Mouse (Mus musculus): ENCODE data around the gene Aipl1. TPM values are rescaled to one million over a fixed set of nuclear protein-coding genes. Genes with fewer than 3 reads are reported as not detected.
A peak's percentile ranks its signal among the peaks of the same experiment; 100 is the strongest.

The Aipl1 gene
- polyA plus RNA-seq, 3 experiments from 2014 or later, result 0.15 TPM; not detected in 2

DNA sequence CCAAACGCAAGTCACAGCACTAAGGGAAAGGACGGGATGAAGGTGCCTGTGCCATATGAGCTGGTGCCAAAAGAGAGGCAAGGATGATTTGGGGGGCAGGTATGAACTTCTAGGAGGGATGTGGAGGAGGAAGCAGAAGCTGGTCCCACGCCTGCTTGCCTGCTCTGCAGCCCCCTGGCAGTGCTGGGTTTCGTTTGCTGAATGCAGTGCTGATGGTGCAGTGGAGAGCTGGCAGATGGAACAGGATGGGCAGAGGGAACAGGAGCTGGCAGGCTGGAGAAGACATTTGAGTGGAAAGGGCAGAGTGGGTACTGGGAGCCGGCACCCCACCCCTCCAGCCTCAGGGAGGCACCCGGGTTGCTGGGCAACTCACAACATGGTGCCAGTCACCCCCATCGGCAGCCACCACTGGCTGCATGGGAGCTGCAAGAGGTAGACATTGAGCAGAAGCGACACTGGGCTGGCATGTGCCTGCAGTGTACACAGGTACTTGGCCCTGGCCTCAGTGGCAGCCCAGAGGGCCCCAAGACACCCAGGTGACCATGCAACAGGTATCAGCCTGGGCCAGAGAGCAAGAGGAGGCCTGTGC lies 12.0 kb upstream of the Aipl1 start:
- no peak for ATAC-seq

GRCm38 (mm10) chr11:72048730-72049129 lies 11.4 kb upstream of the Aipl1 start:
- ATAC-seq, result no peak

DNA sequence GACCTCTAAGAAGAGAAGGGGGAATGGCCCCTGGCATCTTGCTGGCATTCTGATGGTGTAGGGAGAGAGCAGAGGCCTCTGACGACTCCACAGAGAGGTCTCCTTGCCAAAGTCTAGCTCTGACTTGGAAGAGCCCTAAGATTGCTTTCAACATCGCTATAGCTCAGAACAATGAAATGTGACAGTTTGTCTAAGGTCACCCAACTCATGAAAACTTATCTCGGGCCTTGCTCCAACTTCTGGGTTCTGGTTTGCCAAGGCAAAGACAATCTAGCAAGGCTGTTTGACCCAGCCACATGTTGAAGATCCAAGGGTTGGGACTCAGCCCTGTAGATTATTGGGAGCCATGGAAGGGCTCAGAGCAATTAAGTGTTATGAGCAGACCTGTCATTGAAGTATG lies 6.9 kb upstream of the Aipl1 start:
- no peak for ATAC-seq

- no peak for ATAC-seq
Measured at GRCm38 (mm10) chr11:72042631-72043030, 5.3 kb upstream of the Aipl1 start.

GRCm38 (mm10) chr11:72041768-72042607 lies 4.7 kb upstream of the Aipl1 start, which contains the start of gene Pimreg:
Pimreg (plus strand) TSS chr11:72042032.
- peak; percentile 91 for ATAC-seq

- no peak for ATAC-seq
Measured at GRCm38 (mm10) chr11:72041290-72041767, 4.0 kb upstream of the Aipl1 start.

GRCm38 (mm10) chr11:72039599-72040386 lies 2.5 kb upstream of the Aipl1 start:
- no peak for ATAC-seq

- no peak for ATAC-seq
Measured at GRCm38 (mm10) chr11:72037996-72038395, 687 bp upstream of the Aipl1 start.

GRCm38 (mm10) chr11:72032589-72032988 lies 4.7 kb downstream of the Aipl1 start:
- no peak for ATAC-seq

GRCm38 (mm10) chr11:72032091-72032490 lies 5.2 kb downstream of the Aipl1 start:
- no peak for ATAC-seq

- no peak for ATAC-seq
Measured at GRCm38 (mm10) chr11:72031353-72031752, 6.0 kb downstream of the Aipl1 start.

GRCm38 (mm10) chr11:72029143-72029542 lies 8.2 kb downstream of the Aipl1 start:
- ATAC-seq, result no peak

DNA sequence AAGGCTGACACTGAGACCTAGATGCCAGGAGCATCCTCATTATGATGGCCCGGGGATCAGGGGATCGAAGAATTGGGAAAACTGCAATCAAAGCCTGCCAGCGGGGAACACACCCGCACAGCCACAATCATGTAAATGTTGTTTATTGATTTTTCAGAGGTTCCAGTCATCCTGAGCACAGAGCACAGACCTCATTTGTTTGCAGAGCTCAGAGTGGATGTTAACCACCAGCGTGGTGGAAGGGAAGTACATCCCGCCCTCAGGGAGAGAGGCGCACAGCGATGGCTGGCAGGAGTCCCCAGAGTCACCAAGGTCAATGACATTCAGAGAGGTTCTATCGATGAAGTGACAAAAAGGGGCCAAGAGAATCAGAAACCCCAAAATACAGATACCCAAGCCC lies 9.5 kb downstream of the Aipl1 start:
- no peak for ATAC-seq

DNA sequence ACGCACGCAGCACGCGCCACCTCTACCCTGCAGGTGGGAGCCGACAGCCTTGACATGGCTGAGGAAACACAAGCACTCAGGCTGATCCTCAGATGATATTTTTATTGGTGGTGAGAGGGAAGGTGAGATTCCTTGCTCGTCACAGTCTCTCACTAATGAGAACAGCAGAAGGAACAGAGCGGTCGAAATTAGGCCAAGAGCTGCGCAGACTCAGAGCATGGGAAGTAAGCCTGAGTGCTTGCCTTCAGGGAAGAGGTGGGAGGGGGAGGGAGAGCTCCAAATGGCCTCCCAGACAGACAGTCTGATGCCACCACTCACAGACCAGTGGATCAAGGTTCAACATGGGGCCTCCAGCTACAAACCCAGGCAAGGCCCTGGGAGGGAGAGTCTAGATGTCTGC lies 10.8 kb downstream of the Aipl1 start:
- ATAC-seq, result no peak

DNA sequence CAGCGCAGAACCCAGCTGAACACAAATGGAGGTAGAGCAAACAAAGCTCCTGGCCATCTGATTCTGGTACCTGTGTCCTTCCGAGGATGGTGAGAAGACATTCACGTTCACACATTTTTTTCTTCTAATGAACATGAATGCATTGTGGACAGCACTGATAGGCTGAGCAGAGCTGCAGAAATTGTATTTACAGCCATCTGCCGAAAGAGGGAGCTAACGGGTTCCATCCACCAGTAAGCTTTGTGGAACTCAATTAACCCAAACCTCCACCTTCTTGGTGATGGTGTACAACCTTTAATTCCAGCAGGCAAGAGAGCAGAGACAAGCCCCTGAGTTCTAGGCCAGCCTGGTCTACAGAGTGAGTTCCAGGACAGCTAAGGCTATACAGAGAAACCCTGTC lies 11.5 kb downstream of the Aipl1 start:
- no peak for ATAC-seq

- no peak for ATAC-seq
Measured at GRCm38 (mm10) chr11:72024193-72024781, 13.0 kb downstream of the Aipl1 start.

DNA sequence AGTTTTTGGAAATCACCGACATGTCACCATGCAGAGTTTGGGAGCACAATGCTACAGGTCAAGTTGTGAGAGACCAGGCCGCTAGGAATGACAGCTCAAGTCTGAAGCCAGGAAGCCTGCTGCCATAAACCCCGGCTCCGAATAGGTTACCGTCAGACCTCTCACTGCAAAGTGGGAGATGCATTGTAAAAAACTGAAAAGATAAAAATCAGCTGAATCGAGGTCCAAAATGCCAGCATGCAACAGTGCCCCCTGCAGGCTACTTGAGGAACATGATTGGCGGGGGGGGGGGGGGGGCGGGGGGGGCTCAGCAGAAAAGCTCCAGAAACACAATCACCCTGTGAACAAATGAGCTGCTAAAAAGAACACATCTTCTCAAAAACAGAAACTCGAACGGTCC lies 13.7 kb downstream of the Aipl1 start:
- ATAC-seq, result no peak

DNA sequence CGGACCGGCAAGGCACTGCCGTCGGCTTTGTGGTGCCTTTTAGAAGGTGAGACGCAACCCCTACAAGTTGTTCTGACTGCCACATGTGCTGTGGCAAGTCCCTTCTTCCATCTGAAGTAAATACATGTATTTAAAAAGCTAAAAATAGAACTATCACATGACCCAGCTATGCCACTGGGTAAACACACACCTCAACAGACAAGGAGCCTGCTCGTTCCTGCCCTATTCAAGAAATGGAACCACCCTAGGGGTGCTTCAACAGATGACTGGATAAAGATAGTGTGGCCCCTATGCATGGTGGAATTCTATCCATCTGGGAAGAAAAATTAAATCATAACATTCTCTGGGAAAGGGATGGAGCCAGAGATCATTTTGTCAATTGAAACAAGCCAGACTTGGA lies 14.5 kb downstream of the Aipl1 start:
- no peak for ATAC-seq

DNA sequence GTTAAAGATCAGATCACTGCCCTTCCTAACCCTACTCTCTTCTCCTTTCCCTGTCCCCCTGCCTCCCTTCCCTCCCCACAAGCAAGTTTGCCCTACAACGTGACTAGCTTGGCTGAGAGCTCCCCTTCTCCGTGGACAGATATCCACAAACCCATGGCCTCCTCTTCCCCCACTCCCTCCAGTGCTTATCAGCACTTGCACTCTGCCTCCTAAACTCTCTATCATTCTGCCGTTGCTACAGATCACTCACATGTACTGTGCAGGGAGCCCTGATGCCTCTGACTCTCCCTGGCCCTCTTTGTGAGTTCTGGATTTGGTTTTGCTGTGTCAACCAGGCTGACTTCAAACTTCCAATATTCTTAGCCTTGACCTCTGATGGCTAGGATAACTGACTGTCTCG lies 16.3 kb downstream of the Aipl1 start:
- ATAC-seq, result no peak

DNA sequence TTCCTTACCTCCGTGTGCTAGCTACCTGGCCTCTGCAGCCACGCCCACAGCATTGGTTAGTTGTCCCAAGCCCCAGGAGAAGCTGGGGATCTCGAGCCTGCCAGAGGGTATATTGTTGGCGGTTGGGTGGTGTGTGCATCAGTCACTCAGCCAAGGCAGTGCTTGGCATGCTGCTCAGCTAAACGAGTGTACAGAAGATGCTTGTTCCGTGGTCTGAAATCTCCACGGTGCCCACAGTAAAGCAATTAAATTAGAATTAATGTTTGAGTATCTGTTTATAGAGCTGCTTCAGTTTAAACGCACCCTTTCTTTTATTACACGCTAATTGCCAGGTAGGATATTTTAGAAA lies 20.1 kb downstream of the Aipl1 start:
- ATAC-seq, result no peak

GRCm38 (mm10) chr11:72016518-72017252 lies 20.6 kb downstream of the Aipl1 start:
- no peak for ATAC-seq

- ATAC-seq, result no peak
Measured at GRCm38 (mm10) chr11:72014674-72015073, 22.6 kb downstream of the Aipl1 start.
